Mouse (Mus musculus) liver, embryonic 13.5 days (tissue): ENCODE results near the gene Mmp23. TPM values are rescaled to one million over a fixed set of nuclear protein-coding genes. Genes with fewer than 3 reads are reported as not detected.

ENCODE experiments used
- ATAC-seq: fragments of 200-750 bp; cut with Nextera tagmentation; 2 replicates; pipeline ENCODE4 v1.8.0; 2017; ENCODE audit warnings: low read depth, mild to moderate bottlenecking, moderate number of reproducible peaks, moderate library complexity
- DNase-seq: peaks from one replicate; pipeline ENCODE4 v3.0.0; 2022
- H3K27ac ChIP-seq: fragments of 300-500 bp; sonication (generic); 2 replicates; pipeline ENCODE4 v1.5.1; 2015; ENCODE audit warnings: moderate library complexity, mild to moderate bottlenecking, inconsistent platforms
- H3K27me3 ChIP-seq: fragments of 300-500 bp; sonication (generic); 2 replicates; pipeline ENCODE4 v1.6.1; 2015; ENCODE audit warnings: mild to moderate bottlenecking, inconsistent platforms
- H3K36me3 ChIP-seq: fragments of 300-500 bp; sonication (generic); 2 replicates; pipeline ENCODE4 v1.6.1; 2015; ENCODE audit warnings: mild to moderate bottlenecking, inconsistent platforms
- H3K4me1 ChIP-seq: fragments of 300-500 bp; sonication (generic); replicated peaks from 2 replicates; pipeline ENCODE4 v1.6.1; 2015; ENCODE audit warnings: inconsistent platforms
- H3K4me2 ChIP-seq: fragments of 300-500 bp; sonication (generic); 2 replicates; pipeline ENCODE4 v1.6.1; 2015; ENCODE audit warnings: inconsistent platforms, mild to moderate bottlenecking, moderate library complexity
- H3K4me3 ChIP-seq: fragments of 300-500 bp; sonication (generic); replicated peaks from 2 replicates; pipeline ENCODE4 v1.5.1; 2015; ENCODE audit warnings: mild to moderate bottlenecking, inconsistent platforms
- H3K9ac ChIP-seq: fragments of 300-500 bp; sonication (generic); 2 replicates; pipeline ENCODE4 v1.6.1; 2015; ENCODE audit warnings: mild to moderate bottlenecking, inconsistent platforms
- H3K9me3 ChIP-seq: fragments of 300-500 bp; sonication (generic); replicated peaks from 2 replicates; pipeline ENCODE4 v1.6.1; 2016; ENCODE audit warnings: inconsistent platforms
- WGBS: fragments of 180-500 bp; shearing (Covaris S2); methylation state at CpG from one replicate; pipeline ENCODE4 v1.1.7; 2015; ENCODE audit not compliant: insufficient replicate concordance; 5-methylcytosine and 5-hydroxymethylcytosine counted together
- polyA plus RNA-seq: library from polyadenylated mRNA; unstranded; fragments of >200 nt; fragmentation: Nextera tagmentation; extraction: Ambion mirVana; gene quantifications from 2 replicates; pipeline ENCODE4 v1.2.1, GENCODE M21; 2015

The Mmp23 gene
- polyA plus RNA-seq, 1 experiment from 2014 or later = 6.0 TPM

- H3K4me1 ChIP-seq = peaks cover 19% of the 10 kb centered on the region
- 47% methylated on average over 5 of the region's 5 CpGs for WGBS
- peak; percentile 73 for ATAC-seq
- H3K9me3 ChIP-seq = no peaks in the 10 kb centered on the region
- H3K36me3 ChIP-seq = peaks cover 81% of the 10 kb centered on the region
- no peaks in the 10 kb centered on the region for H3K27me3 ChIP-seq
- no peak overlapping the region for H3K27ac ChIP-seq
- no peak overlapping the region for H3K4me3 ChIP-seq
- H3K9ac ChIP-seq = no peak overlapping the region
- DNase-seq = no peak
- H3K4me2 ChIP-seq = no peak overlapping the region
Measured at GRCm38 (mm10) chr4:155618321-155618720, 34.9 kb downstream of the Mmp23 start.

GRCm38 (mm10) chr4:155613264-155613663 lies 39.9 kb downstream of the Mmp23 start:
- ATAC-seq = no peak
- DNase-seq = no peak
- Histone ChIP-seq H3K9ac (no peak overlapping the region), H3K27me3 (no peaks in the 10 kb centered on the region), H3K4me3 (no peak overlapping the region), H3K9me3 (no peaks in the 10 kb centered on the region), H3K36me3 (peaks cover 84% of the 10 kb centered on the region), H3K4me2 (no peak overlapping the region), H3K27ac (no peak overlapping the region), H3K4me1 (peaks cover 9% of the 10 kb centered on the region)
- 85% methylated on average over 3 of the region's 3 CpGs for WGBS

- H3K4me1 ChIP-seq = peaks cover 9% of the 10 kb centered on the region
- H3K4me3 ChIP-seq = no peak overlapping the region
- ATAC-seq (no peak), DNase-seq (no peak)
- H3K9ac ChIP-seq = no peak overlapping the region
- H3K36me3 ChIP-seq = peaks cover 73% of the 10 kb centered on the region
- H3K9me3 ChIP-seq = no peaks in the 10 kb centered on the region
- WGBS = 83% methylated on average over 3 of the region's 3 CpGs
- H3K27ac ChIP-seq = no peak overlapping the region
- H3K27me3 ChIP-seq = no peaks in the 10 kb centered on the region
- no peak overlapping the region for H3K4me2 ChIP-seq
Measured at GRCm38 (mm10) chr4:155611860-155612259, 41.3 kb downstream of the Mmp23 start.

- H3K27ac ChIP-seq = no peak overlapping the region
- 74% methylated on average over 2 of the region's 2 CpGs for WGBS
Measured at GRCm38 (mm10) chr4:155606825-155607224, 46.4 kb downstream of the Mmp23 start.

GRCm38 (mm10) chr4:155605132-155605531 lies 48.1 kb downstream of the Mmp23 start:
- 82% methylated on average over 4 of the region's 4 CpGs for WGBS
- Histone ChIP-seq H3K9me3 (no peaks in the 10 kb centered on the region), H3K36me3 (peaks cover 30% of the 10 kb centered on the region), H3K4me3 (no peak overlapping the region), H3K9ac (no peak overlapping the region), H3K27me3 (no peaks in the 10 kb centered on the region), H3K27ac (no peak overlapping the region), H3K4me1 (peaks cover 57% of the 10 kb centered on the region), H3K4me2 (no peak overlapping the region)
- ATAC-seq = no peak
- DNase-seq = no peak

More at GRCm38 (mm10) chr4:155606825-155607224, 46.4 kb downstream of the Mmp23 start:
- H3K4me1 ChIP-seq = peaks cover 49% of the 10 kb centered on the region
- H3K4me3 ChIP-seq = no peak overlapping the region
- ATAC-seq (no peak), DNase-seq (no peak)
- H3K36me3 ChIP-seq = peaks cover 45% of the 10 kb centered on the region
- no peaks in the 10 kb centered on the region for H3K27me3 ChIP-seq
- H3K9ac ChIP-seq = no peak overlapping the region
- no peaks in the 10 kb centered on the region for H3K9me3 ChIP-seq
- H3K4me2 ChIP-seq = no peak overlapping the region

GRCm38 (mm10) chr4:155603801-155604200 lies 49.4 kb downstream of the Mmp23 start:
- DNase-seq (no peak), ATAC-seq (no peak)
- H3K27ac ChIP-seq = peak overlapping the region; percentile 43
- no peaks in the 10 kb centered on the region for H3K27me3 ChIP-seq
- H3K4me1 ChIP-seq = peaks cover 66% of the 10 kb centered on the region
- no peak overlapping the region for H3K4me3 ChIP-seq
- peaks cover 21% of the 10 kb centered on the region; the same call in 1 of the 2 replicates for H3K36me3 ChIP-seq
- H3K9me3 ChIP-seq = no peaks in the 10 kb centered on the region
- WGBS = 87% methylated on average over 6 of the region's 6 CpGs
- H3K9ac ChIP-seq = no peak overlapping the region
- H3K4me2 ChIP-seq = peak overlapping the region; percentile 96; the same call in 1 of the 2 replicates

GRCm38 (mm10) chr4:155602753-155603152 lies 50.4 kb downstream of the Mmp23 start:
- Histone ChIP-seq H3K9ac (peak overlapping the region; percentile 94), H3K4me1 (peaks cover 73% of the 10 kb centered on the region), H3K9me3 (no peaks in the 10 kb centered on the region), H3K36me3 (peaks cover 21% of the 10 kb centered on the region; the same call in 1 of the 2 replicates), H3K4me3 (peak overlapping the region; percentile 97), H3K27ac (peak overlapping the region; percentile 96), H3K4me2 (peak overlapping the region; percentile 96), H3K27me3 (no peaks in the 10 kb centered on the region)
- DNase-seq = no peak
- 21% methylated on average over 1 of the region's 1 CpGs for WGBS
- 0 out of 2 replicates have a peak, but pooled peaks have one; percentile 6 for ATAC-seq

GRCm38 (mm10) chr4:155601997-155602456 lies 51.2 kb downstream of the Mmp23 start:
- Histone ChIP-seq H3K9ac (peak overlapping the region; percentile 94), H3K4me2 (peak overlapping the region; percentile 96), H3K9me3 (no peaks in the 10 kb centered on the region), H3K4me3 (peak overlapping the region; percentile 97), H3K4me1 (peaks cover 72% of the 10 kb centered on the region), H3K27me3 (no peaks in the 10 kb centered on the region), H3K27ac (peak overlapping the region; percentile 96), H3K36me3 (peaks cover 18% of the 10 kb centered on the region; the same call in 1 of the 2 replicates)
- no peak for DNase-seq
- ATAC-seq = peak; percentile 37
- WGBS = 2% methylated on average over 31 of the region's 31 CpGs

- Histone ChIP-seq H3K4me2 (peak within 1 kb of the TSS; percentile 96), H3K27ac (peak within 1 kb of the TSS; percentile 96), H3K27me3 (no peaks in the 10 kb centered on the region), H3K36me3 (peaks cover 15% of the 10 kb centered on the region; the same call in 1 of the 2 replicates), H3K4me3 (peak within 1 kb of the TSS; percentile 97), H3K4me1 (peaks cover 74% of the 10 kb centered on the region), H3K9ac (peak within 1 kb of the TSS; percentile 94), H3K9me3 (no peaks in the 10 kb centered on the region)
- DNase-seq (peak; percentile 89), ATAC-seq (peak; percentile 92)
- WGBS = under 1% methylated on average over 63 of the region's 65 CpGs
Measured at GRCm38 (mm10) chr4:155601091-155601996, 51.8 kb downstream of the Mmp23 start, which contains the start of gene Slc35e2. Slc35e2 (plus strand) TSS chr4:155601416.
